Mouse (Mus musculus) stomach, embryonic 14.5 days (tissue): Measurements from ENCODE around the gene Ccdc163. TPM values are rescaled to one million over a fixed set of nuclear protein-coding genes. Genes with fewer than 3 reads are reported as not detected.

ENCODE experiments used
- ATAC-seq: fragments of 200-750 bp; cut with Nextera tagmentation; 2 replicates; pipeline ENCODE4 v1.8.0; 2017; ENCODE audit warnings: low read depth, moderate TSS enrichment; ENCODE audit not compliant: insufficient number of reproducible peaks, insufficient read depth, low FRiP score
- H3K27ac ChIP-seq: fragments of 300-500 bp; sonication (generic); 2 replicates; pipeline ENCODE4 v1.5.1; 2014; ENCODE audit warnings: mild to moderate bottlenecking, low read length, moderate library complexity, mixed read lengths
- H3K27me3 ChIP-seq: fragments of 300-500 bp; sonication (generic); 2 replicates; pipeline ENCODE4 v1.6.1; 2014; ENCODE audit warnings: low read length, control low read depth, mixed read lengths; ENCODE audit not compliant: control insufficient read depth, insufficient read depth
- H3K36me3 ChIP-seq: fragments of 300-500 bp; sonication (generic); 2 replicates; pipeline ENCODE4 v1.6.1; 2014; ENCODE audit warnings: mild to moderate bottlenecking, control low read depth, low read length, moderate library complexity, mixed read lengths; ENCODE audit not compliant: control insufficient read depth, insufficient read depth
- H3K4me1 ChIP-seq: fragments of 300-500 bp; sonication (generic); 2 replicates; pipeline ENCODE4 v1.6.1; 2014; ENCODE audit warnings: low read length, control low read depth, mixed read lengths; ENCODE audit not compliant: control insufficient read depth, insufficient read depth
- H3K4me2 ChIP-seq: fragments of 300-500 bp; sonication (generic); replicated peaks from 2 replicates; pipeline ENCODE4 v1.6.1; 2014; ENCODE audit warnings: low read depth, low read length, control low read depth
- H3K4me3 ChIP-seq: fragments of 300-500 bp; sonication (generic); 2 replicates; pipeline ENCODE4 v1.5.1; 2014; ENCODE audit warnings: low read depth, low read length, control low read depth
- H3K9ac ChIP-seq: fragments of 300-500 bp; sonication (generic); replicated peaks from 2 replicates; pipeline ENCODE4 v1.6.1; 2014; ENCODE audit warnings: low read depth, mild to moderate bottlenecking, control low read depth, low read length, moderate library complexity, mixed read lengths
- H3K9me3 ChIP-seq: fragments of 300-500 bp; sonication (generic); 2 replicates; pipeline ENCODE4 v1.6.1; 2016; ENCODE audit warnings: low read depth, low read length, control low read depth; ENCODE audit not compliant: control insufficient read depth
- WGBS: fragments of 180-500 bp; shearing (Covaris S2); extraction: QIAGEN DNeasy Blood & Tissue Kit; methylation state at CpG from one replicate; pipeline ENCODE4 v1.1.7; 2014; 5-methylcytosine and 5-hydroxymethylcytosine counted together
- polyA plus RNA-seq: library from polyadenylated mRNA; unstranded; fragments of >200 nt; fragmentation: Nextera tagmentation; extraction: Ambion mirVana; gene quantifications from 2 replicates; pipeline ENCODE4 v1.2.1, GENCODE M21; 2014

The Ccdc163 gene
- polyA plus RNA-seq, 1 experiment from 2014 or later = 44.3 TPM

GRCm38 (mm10) chr4:116768510-116768909, 60.2 kb downstream of the Ccdc163 start:
- WGBS = 85% methylated on average over 5 of the region's 5 CpGs
- Histone ChIP-seq H3K9me3 (no peaks in the 10 kb centered on the region), H3K4me2 (no peak overlapping the region), H3K4me1 (no peaks in the 10 kb centered on the region), H3K9ac (no peak overlapping the region), H3K27me3 (no peaks in the 10 kb centered on the region), H3K4me3 (no peak overlapping the region), H3K27ac (no peak overlapping the region), H3K36me3 (no peaks in the 10 kb centered on the region)
- ATAC-seq = no peak

GRCm38 (mm10) chr4:116769060-116769459, 60.8 kb downstream of the Ccdc163 start:
- H3K4me3 ChIP-seq = no peak overlapping the region
- no peak overlapping the region for H3K9ac ChIP-seq
- no peaks in the 10 kb centered on the region for H3K9me3 ChIP-seq
- H3K27me3 ChIP-seq = no peaks in the 10 kb centered on the region
- no peaks in the 10 kb centered on the region for H3K36me3 ChIP-seq
- H3K4me2 ChIP-seq = no peak overlapping the region
- H3K27ac ChIP-seq = no peak overlapping the region
- no peaks in the 10 kb centered on the region for H3K4me1 ChIP-seq
- ATAC-seq = no peak

- no peaks in the 10 kb centered on the region for H3K9me3 ChIP-seq
- no peak for ATAC-seq
- 90% methylated on average over 5 of the region's 5 CpGs for WGBS
- no peak overlapping the region for H3K27ac ChIP-seq
- H3K4me3 ChIP-seq = no peak overlapping the region
- no peaks in the 10 kb centered on the region for H3K4me1 ChIP-seq
- no peaks in the 10 kb centered on the region for H3K27me3 ChIP-seq
- no peak overlapping the region for H3K4me2 ChIP-seq
- H3K36me3 ChIP-seq = no peaks in the 10 kb centered on the region
- H3K9ac ChIP-seq = no peak overlapping the region
These were observed 68.1 kb downstream of the Ccdc163 start for GRCm38 (mm10) chr4:116776391-116776790.

GRCm38 (mm10) chr4:116777079-116777478, 68.8 kb downstream of the Ccdc163 start:
- no peak overlapping the region for H3K9ac ChIP-seq
- H3K27ac ChIP-seq = no peak overlapping the region
- H3K4me1 ChIP-seq = no peaks in the 10 kb centered on the region
- H3K4me2 ChIP-seq = no peak overlapping the region
- 80% methylated on average over 3 of the region's 3 CpGs for WGBS
- H3K9me3 ChIP-seq = no peaks in the 10 kb centered on the region
- no peaks in the 10 kb centered on the region for H3K27me3 ChIP-seq
- ATAC-seq = no peak
- no peaks in the 10 kb centered on the region for H3K36me3 ChIP-seq
- H3K4me3 ChIP-seq = no peak overlapping the region

GRCm38 (mm10) chr4:116780541-116780940, 72.2 kb downstream of the Ccdc163 start:
- Histone ChIP-seq H3K27me3 (no peaks in the 10 kb centered on the region), H3K9ac (no peak overlapping the region), H3K36me3 (no peaks in the 10 kb centered on the region), H3K4me1 (no peaks in the 10 kb centered on the region), H3K9me3 (no peaks in the 10 kb centered on the region), H3K4me2 (no peak overlapping the region), H3K27ac (no peak overlapping the region), H3K4me3 (no peak overlapping the region)
- no peak for ATAC-seq
- WGBS = 74% methylated on average over 2 of the region's 2 CpGs

GRCm38 (mm10) chr4:116781366-116781765, 73.1 kb downstream of the Ccdc163 start:
- no peak overlapping the region for H3K4me2 ChIP-seq
- H3K9ac ChIP-seq = no peak overlapping the region
- ATAC-seq = no peak
- no peaks in the 10 kb centered on the region for H3K36me3 ChIP-seq
- no peak overlapping the region for H3K27ac ChIP-seq
- no peaks in the 10 kb centered on the region for H3K9me3 ChIP-seq
- no peak overlapping the region for H3K4me3 ChIP-seq
- H3K4me1 ChIP-seq = no peaks in the 10 kb centered on the region
- H3K27me3 ChIP-seq = no peaks in the 10 kb centered on the region
- 49% methylated on average over 2 of the region's 2 CpGs for WGBS

- no peak overlapping the region for H3K9ac ChIP-seq
- no peak overlapping the region for H3K4me3 ChIP-seq
- H3K9me3 ChIP-seq = no peaks in the 10 kb centered on the region
- no peaks in the 10 kb centered on the region for H3K4me1 ChIP-seq
- WGBS = 27% methylated on average over 8 of the region's 8 CpGs
- no peak overlapping the region for H3K4me2 ChIP-seq
- H3K27me3 ChIP-seq = no peaks in the 10 kb centered on the region
- no peak overlapping the region for H3K27ac ChIP-seq
- H3K36me3 ChIP-seq = no peaks in the 10 kb centered on the region
- no peak for ATAC-seq
These were observed 73.9 kb downstream of the Ccdc163 start for GRCm38 (mm10) chr4:116782171-116782570.

- no peak overlapping the region for H3K9ac ChIP-seq
- H3K27ac ChIP-seq = no peak overlapping the region
- no peaks in the 10 kb centered on the region for H3K36me3 ChIP-seq
- no peak overlapping the region for H3K4me2 ChIP-seq
- no peaks in the 10 kb centered on the region for H3K27me3 ChIP-seq
- no peak overlapping the region for H3K4me3 ChIP-seq
- peaks cover 5% of the 10 kb centered on the region; the same call in 1 of the 2 replicates for H3K4me1 ChIP-seq
- 96% methylated on average over 1 of the region's 1 CpGs for WGBS
- ATAC-seq = no peak
- no peaks in the 10 kb centered on the region for H3K9me3 ChIP-seq
These were observed 78.3 kb downstream of the Ccdc163 start for GRCm38 (mm10) chr4:116786587-116786986.

- no peak overlapping the region for H3K9ac ChIP-seq
- no peak overlapping the region for H3K4me2 ChIP-seq
These were observed 79.9 kb downstream of the Ccdc163 start for GRCm38 (mm10) chr4:116787985-116788760.

More at GRCm38 (mm10) chr4:116787985-116788760, 79.9 kb downstream of the Ccdc163 start:
- Histone ChIP-seq H3K36me3 (no peaks in the 10 kb centered on the region), H3K9me3 (no peaks in the 10 kb centered on the region), H3K27me3 (no peaks in the 10 kb centered on the region), H3K4me3 (no peak overlapping the region), H3K4me1 (peaks cover 5% of the 10 kb centered on the region; the same call in 1 of the 2 replicates), H3K27ac (no peak overlapping the region)
- ATAC-seq = no peak
- WGBS = 39% methylated on average over 7 of the region's 7 CpGs
